Mouse (Mus musculus) limb, embryonic 13.5 days (tissue): ENCODE data around the gene Ttyh1. TPM values are rescaled to one million over a fixed set of nuclear protein-coding genes. Genes with fewer than 3 reads are reported as not detected.

Experiments used
- ATAC-seq: fragments of 200-750 bp; cut with Nextera tagmentation; 2 replicates; pipeline ENCODE4 v1.8.0; 2017; ENCODE audit warnings: low read depth, moderate number of reproducible peaks, moderate TSS enrichment; ENCODE audit not compliant: low FRiP score
- H3K27ac ChIP-seq: fragments of 300-500 bp; sonication (generic); 2 replicates; pipeline ENCODE4 v1.5.1; 2015; ENCODE audit warnings: inconsistent platforms, mild to moderate bottlenecking, moderate library complexity
- H3K27me3 ChIP-seq: fragments of 300-500 bp; sonication (generic); 2 replicates; pipeline ENCODE4 v1.6.1; 2015; ENCODE audit warnings: mild to moderate bottlenecking, inconsistent platforms
- H3K36me3 ChIP-seq: fragments of 300-500 bp; sonication (generic); 2 replicates; pipeline ENCODE4 v1.6.1; 2015; ENCODE audit warnings: inconsistent platforms, mild to moderate bottlenecking, moderate library complexity
- H3K4me1 ChIP-seq: fragments of 300-500 bp; sonication (generic); 2 replicates; pipeline ENCODE4 v1.6.1; 2015; ENCODE audit warnings: inconsistent platforms
- H3K4me2 ChIP-seq: fragments of 300-500 bp; sonication (generic); replicated peaks from 2 replicates; pipeline ENCODE4 v1.6.1; 2015; ENCODE audit warnings: inconsistent platforms, mild to moderate bottlenecking, moderate library complexity
- H3K4me3 ChIP-seq: fragments of 300-500 bp; sonication (generic); 2 replicates; pipeline ENCODE4 v1.5.1; 2015; ENCODE audit warnings: moderate library complexity, mild to moderate bottlenecking, inconsistent platforms
- H3K9ac ChIP-seq: fragments of 300-500 bp; sonication (generic); 2 replicates; pipeline ENCODE4 v1.6.1; 2015; ENCODE audit warnings: mild to moderate bottlenecking, inconsistent platforms
- H3K9me3 ChIP-seq: fragments of 300-500 bp; sonication (generic); 2 replicates; pipeline ENCODE4 v1.6.1; 2016; ENCODE audit warnings: inconsistent platforms
- WGBS: fragments of 180-500 bp; shearing (Covaris S2); methylation state at CpG from one replicate; pipeline ENCODE4 v1.1.7; 2015; 5-methylcytosine and 5-hydroxymethylcytosine counted together
- polyA plus RNA-seq: library from polyadenylated mRNA; unstranded; fragments of >200 nt; fragmentation: Nextera tagmentation; extraction: Ambion mirVana; gene quantifications from 2 replicates; pipeline ENCODE4 v1.2.1, GENCODE M21; 2015

Gene Ttyh1
- polyA plus RNA-seq, 1 experiment from 2014 or later, result 2.3 TPM

GRCm38 (mm10) chr7:4124856-4125255 lies 5.6 kb downstream of the Ttyh1 start:
- H3K4me3 ChIP-seq, result peak overlapping the region; percentile 20; the same call in 1 of the 2 replicates
- peaks cover 26% of the 10 kb centered on the region for H3K27me3 ChIP-seq
- peaks cover 13% of the 10 kb centered on the region for H3K4me1 ChIP-seq
- no peak overlapping the region for H3K27ac ChIP-seq
- no peak overlapping the region; the same call in 1 of the 2 replicates for H3K9ac ChIP-seq
- peak overlapping the region; percentile 52 for H3K4me2 ChIP-seq
- 17% methylated on average over 5 of the region's 5 CpGs for WGBS
- H3K36me3 ChIP-seq, result no peaks in the 10 kb centered on the region
- no peaks in the 10 kb centered on the region for H3K9me3 ChIP-seq
- ATAC-seq, result peak; percentile 16; the same call in 1 of the 2 replicates

GRCm38 (mm10) chr7:4125306-4125705 lies 6.1 kb downstream of the Ttyh1 start:
- 24% methylated on average over 9 of the region's 9 CpGs for WGBS
- Histone ChIP-seq H3K4me1 (peaks cover 13% of the 10 kb centered on the region), H3K27me3 (peaks cover 21% of the 10 kb centered on the region), H3K27ac (no peak overlapping the region), H3K4me2 (no peak overlapping the region), H3K9me3 (no peaks in the 10 kb centered on the region), H3K9ac (no peak overlapping the region), H3K4me3 (no peak overlapping the region), H3K36me3 (no peaks in the 10 kb centered on the region)
- ATAC-seq, result no peak

DNA sequence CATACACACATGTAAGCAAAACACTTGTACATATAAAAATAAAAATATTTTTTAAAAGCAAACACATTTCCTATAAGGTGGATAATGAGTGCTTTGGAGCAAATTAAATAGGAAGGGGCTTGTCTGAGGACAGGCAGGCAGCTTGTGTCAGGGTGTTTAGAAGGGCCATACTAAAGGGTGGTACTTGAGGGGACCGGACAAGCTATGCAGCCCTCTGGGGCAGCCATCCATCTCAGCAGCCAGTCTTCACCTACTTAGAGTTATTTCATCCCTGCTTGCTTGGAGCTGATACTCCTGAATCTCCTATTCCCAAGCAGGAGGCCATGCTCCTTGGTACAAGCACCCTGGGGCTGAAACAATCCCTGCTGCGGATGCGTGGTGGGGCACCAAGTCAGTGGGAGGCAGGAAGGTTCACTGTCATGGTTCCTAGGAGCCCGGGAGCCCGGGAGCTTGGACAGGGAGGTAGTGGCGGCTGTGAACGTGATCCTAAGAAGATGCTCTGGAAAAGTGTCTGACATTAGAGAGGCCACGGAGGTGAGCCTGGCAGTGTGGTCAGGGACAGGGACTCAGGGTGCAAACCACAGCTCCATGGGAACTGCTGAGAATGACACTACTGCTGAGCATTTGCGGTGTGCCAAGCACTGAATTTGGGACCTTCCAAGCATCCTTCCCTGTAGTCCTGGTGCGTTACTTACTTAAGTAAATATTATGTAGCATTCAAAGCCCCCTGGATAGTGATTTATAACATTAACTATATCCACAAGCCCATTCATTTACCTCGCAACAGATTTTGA lies 8.0 kb downstream of the Ttyh1 start:
- H3K9ac ChIP-seq, result no peak overlapping the region
- H3K27me3 ChIP-seq, result peaks cover 5% of the 10 kb centered on the region
- no peak overlapping the region for H3K27ac ChIP-seq
- H3K9me3 ChIP-seq, result no peaks in the 10 kb centered on the region
- H3K4me2 ChIP-seq, result no peak overlapping the region
- no peaks in the 10 kb centered on the region for H3K36me3 ChIP-seq
- peaks cover 13% of the 10 kb centered on the region for H3K4me1 ChIP-seq
- no peak overlapping the region for H3K4me3 ChIP-seq
- 87% methylated on average over 11 of the region's 11 CpGs for WGBS
- ATAC-seq, result no peak

- Histone ChIP-seq H3K36me3 (no peaks in the 10 kb centered on the region), H3K9me3 (no peaks in the 10 kb centered on the region), H3K4me1 (peaks cover 13% of the 10 kb centered on the region), H3K4me2 (no peak overlapping the region), H3K27me3 (no peaks in the 10 kb centered on the region; the same call in 1 of the 2 replicates), H3K27ac (no peak overlapping the region), H3K9ac (no peak overlapping the region), H3K4me3 (no peak overlapping the region)
- WGBS, result 91% methylated on average over 4 of the region's 4 CpGs
- ATAC-seq, result no peak
Observed at GRCm38 (mm10) chr7:4127894-4128293, 8.7 kb downstream of the Ttyh1 start.

DNA sequence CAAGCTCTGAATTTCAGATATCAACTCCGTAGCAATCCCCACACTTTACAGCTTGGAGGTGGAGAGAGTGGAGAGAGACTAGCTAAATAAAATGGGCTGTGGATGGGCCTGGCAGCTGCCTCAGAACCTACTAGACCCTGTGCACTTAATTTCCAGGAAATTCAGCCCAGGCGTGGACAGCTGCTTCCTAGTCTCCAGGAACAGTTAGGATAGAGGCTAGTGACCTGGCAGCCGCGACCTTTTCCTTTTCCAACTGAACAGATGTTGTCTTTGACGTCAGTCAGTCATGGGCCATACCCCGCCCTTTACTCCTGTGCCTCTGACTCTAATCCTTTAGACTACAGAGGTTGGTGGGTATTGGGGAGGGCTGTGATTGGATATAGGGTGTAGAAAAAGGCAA lies 9.7 kb downstream of the Ttyh1 start:
- Histone ChIP-seq H3K9me3 (no peaks in the 10 kb centered on the region), H3K4me3 (no peak overlapping the region), H3K36me3 (no peaks in the 10 kb centered on the region), H3K27me3 (no peaks in the 10 kb centered on the region), H3K9ac (peak overlapping the region; percentile 8; the same call in 1 of the 2 replicates), H3K27ac (no peak overlapping the region), H3K4me1 (peaks cover 11% of the 10 kb centered on the region), H3K4me2 (no peak overlapping the region)
- no peak for ATAC-seq
- 64% methylated on average over 6 of the region's 6 CpGs for WGBS

- Histone ChIP-seq H3K4me2 (peak overlapping the region; percentile 23; the same call in 1 of the 2 replicates), H3K27me3 (no peaks in the 10 kb centered on the region), H3K4me1 (peaks cover 2% of the 10 kb centered on the region; the same call in 1 of the 2 replicates), H3K9ac (0 out of 2 replicates have a peak overlapping the region, but pooled peaks have one; percentile 1), H3K36me3 (no peaks in the 10 kb centered on the region), H3K9me3 (no peaks in the 10 kb centered on the region), H3K27ac (no peak overlapping the region), H3K4me3 (no peak overlapping the region)
- peak; percentile 72; the same call in 1 of the 2 replicates for ATAC-seq
- WGBS, result 40% methylated on average over 13 of the region's 13 CpGs
Observed at GRCm38 (mm10) chr7:4130686-4131452, 11.7 kb downstream of the Ttyh1 start.

- Histone ChIP-seq H3K36me3 (no peaks in the 10 kb centered on the region), H3K27me3 (no peaks in the 10 kb centered on the region), H3K27ac (no peak overlapping the region), H3K4me2 (no peak overlapping the region), H3K9ac (0 out of 2 replicates have a peak overlapping the region, but pooled peaks have one; percentile 35), H3K9me3 (no peaks in the 10 kb centered on the region), H3K4me1 (peaks cover 3% of the 10 kb centered on the region; the same call in 1 of the 2 replicates), H3K4me3 (no peak overlapping the region)
- 89% methylated on average over 8 of the region's 8 CpGs for WGBS
- no peak for ATAC-seq
Observed at GRCm38 (mm10) chr7:4131964-4132363, 12.8 kb downstream of the Ttyh1 start.

DNA sequence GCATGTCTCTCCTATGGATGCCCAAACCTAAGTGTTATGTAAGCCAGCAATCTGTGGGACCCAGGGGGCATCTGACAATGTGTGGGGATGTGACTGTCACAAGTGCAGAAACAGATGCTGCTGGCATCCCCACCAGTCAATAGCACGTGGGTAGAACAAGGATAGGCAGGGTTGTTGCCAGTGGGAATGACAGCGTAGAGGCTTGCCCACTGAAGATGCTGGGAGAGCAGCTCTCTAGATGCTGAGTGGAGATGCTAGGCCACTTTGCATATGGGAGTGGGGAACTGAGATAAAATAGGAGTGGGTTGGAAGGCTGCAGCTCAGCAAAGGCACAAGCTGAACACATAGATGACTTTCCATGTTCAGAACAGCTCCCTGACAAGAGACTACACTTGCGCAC lies 13.4 kb downstream of the Ttyh1 start:
- H3K9ac ChIP-seq, result 0 out of 2 replicates have a peak overlapping the region, but pooled peaks have one; percentile 35
- no peaks in the 10 kb centered on the region for H3K27me3 ChIP-seq
- no peak overlapping the region for H3K4me2 ChIP-seq
- peaks cover 4% of the 10 kb centered on the region for H3K4me1 ChIP-seq
- WGBS, result 88% methylated on average over 3 of the region's 3 CpGs
- ATAC-seq, result no peak
- H3K9me3 ChIP-seq, result no peaks in the 10 kb centered on the region
- no peak overlapping the region for H3K27ac ChIP-seq
- no peak overlapping the region for H3K4me3 ChIP-seq
- H3K36me3 ChIP-seq, result no peaks in the 10 kb centered on the region

DNA sequence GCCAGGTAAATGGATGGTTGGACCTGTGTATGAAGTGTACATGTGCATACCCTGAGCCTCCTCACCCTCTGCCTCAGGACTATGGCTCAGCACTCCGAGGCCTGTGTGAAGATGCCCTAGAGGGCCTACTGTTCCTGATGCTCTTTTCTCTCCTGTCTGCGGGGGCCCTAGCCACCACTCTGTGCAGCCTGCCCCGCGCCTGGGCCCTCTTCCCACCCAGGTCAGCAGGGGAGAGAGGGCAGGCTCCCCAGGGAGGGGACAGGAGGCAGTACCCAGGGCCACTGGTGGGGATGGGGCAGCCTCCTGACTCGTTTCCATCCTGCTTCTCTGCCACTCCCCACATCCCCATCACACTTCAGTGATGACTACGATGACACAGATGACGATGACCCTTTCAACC lies 13.8 kb downstream of the Ttyh1 start:
- ATAC-seq, result no peak
- Histone ChIP-seq H3K9me3 (no peaks in the 10 kb centered on the region), H3K9ac (peak overlapping the region; percentile 35; the same call in 1 of the 2 replicates), H3K36me3 (no peaks in the 10 kb centered on the region), H3K27me3 (no peaks in the 10 kb centered on the region), H3K4me1 (peaks cover 8% of the 10 kb centered on the region), H3K4me2 (no peak overlapping the region), H3K27ac (no peak overlapping the region), H3K4me3 (no peak overlapping the region)
- 75% methylated on average over 7 of the region's 7 CpGs for WGBS

- H3K27ac ChIP-seq, result no peak overlapping the region
- H3K4me2 ChIP-seq, result no peak overlapping the region
- peaks cover 16% of the 10 kb centered on the region for H3K4me1 ChIP-seq
- WGBS, result 92% methylated on average over 5 of the region's 5 CpGs
- no peak overlapping the region for H3K4me3 ChIP-seq
- no peaks in the 10 kb centered on the region for H3K9me3 ChIP-seq
- peaks cover 17% of the 10 kb centered on the region for H3K36me3 ChIP-seq
- ATAC-seq, result no peak
- no peaks in the 10 kb centered on the region for H3K27me3 ChIP-seq
- no peak overlapping the region for H3K9ac ChIP-seq
Observed at GRCm38 (mm10) chr7:4134911-4135310, 15.7 kb downstream of the Ttyh1 start.

DNA sequence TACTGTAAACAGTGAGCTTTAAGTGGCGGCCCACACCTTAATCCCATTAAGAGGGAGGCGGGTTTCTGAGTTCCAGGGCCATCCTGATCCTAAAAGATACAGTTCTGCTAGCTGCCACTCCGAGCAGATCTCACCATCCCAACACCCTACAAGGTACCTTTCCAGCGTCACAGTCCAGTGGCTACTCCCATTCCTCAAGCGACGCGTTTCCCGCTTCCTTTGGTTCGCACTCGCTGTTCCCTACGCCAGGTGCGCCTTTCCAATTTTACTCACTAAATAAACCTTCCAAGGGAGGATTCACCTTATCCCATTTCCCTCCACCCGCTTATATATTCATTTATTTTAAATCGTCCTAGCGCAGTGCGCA lies 17.2 kb downstream of the Ttyh1 start:
- Histone ChIP-seq H3K4me2 (peak overlapping the region; percentile 69), H3K4me1 (peaks cover 16% of the 10 kb centered on the region), H3K27me3 (no peaks in the 10 kb centered on the region), H3K27ac (peak overlapping the region; percentile 48; the same call in 1 of the 2 replicates), H3K4me3 (peak overlapping the region; percentile 90), H3K9me3 (no peaks in the 10 kb centered on the region), H3K9ac (peak overlapping the region; percentile 68), H3K36me3 (peaks cover 32% of the 10 kb centered on the region)
- peak; percentile 22 for ATAC-seq
- WGBS, result under 1% methylated on average over 16 of the region's 16 CpGs
